Mouse (Mus musculus) kidney, adult 18-20 months (tissue): ENCODE measurements around the gene Tubg2.

Experiments
- DNase-seq: peaks from one replicate; pipeline ENCODE4 v3.0.0; 2021

Gene Tubg2

GRCm38 (mm10) chr11:101180846-101181740 is 25.4 kb downstream of the Tubg2 start:
- DNase-seq, result peak; percentile 68

DNA sequence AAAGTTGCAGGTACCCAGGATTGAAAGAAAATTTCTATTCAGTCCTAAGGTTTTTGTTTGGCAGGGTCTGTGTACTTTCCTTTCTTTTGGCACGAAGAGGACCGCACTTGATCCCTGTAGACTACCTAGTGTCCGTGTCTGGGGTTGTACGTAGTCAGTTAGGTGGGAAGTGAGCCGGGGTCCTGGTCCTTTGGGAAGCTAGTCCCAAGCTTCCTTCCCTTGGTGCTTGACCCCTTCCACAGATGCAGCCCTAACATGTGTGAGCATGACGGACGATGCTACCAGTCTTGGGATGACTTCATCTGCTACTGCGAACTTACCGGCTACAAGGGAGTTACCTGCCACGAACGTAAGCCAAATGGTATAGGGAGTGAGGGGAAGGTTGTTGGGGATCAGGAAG is 26.3 kb downstream of the Tubg2 start:
- no peak for DNase-seq

DNA sequence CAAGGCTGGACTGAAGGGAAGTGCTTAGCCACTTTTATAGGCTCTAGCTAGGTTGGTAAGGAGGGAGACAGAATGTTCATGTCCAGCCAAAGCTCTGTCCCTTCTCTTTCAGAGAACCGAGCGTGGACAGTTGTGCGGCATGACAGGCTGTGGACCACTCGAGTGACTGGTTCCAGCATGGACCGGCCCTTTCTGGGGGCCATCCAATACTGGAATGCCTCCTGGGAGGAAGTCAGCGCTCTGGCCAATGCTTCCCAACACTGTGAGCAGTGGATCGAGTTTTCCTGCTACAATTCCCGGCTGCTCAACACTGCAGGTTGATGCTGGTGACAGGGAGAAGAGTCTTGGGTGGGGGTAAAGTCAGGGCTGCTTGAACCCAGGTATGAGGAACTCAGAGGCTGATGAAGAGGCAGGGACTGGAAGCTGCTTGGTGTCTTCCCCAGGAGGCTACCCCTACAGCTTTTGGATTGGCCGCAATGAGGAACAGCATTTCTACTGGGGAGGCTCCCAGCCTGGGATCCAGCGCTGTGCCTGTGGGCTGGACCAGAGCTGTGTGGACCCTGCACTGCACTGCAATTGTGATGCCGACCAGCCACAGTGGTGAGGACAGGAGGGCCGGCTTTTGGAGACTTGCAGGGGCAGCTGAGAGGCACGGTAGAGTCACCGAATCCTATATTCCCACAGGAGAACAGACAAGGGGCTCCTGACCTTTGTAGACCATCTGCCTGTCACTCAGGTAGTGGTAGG is 27.2 kb downstream of the Tubg2 start:
- no peak for DNase-seq

DNA sequence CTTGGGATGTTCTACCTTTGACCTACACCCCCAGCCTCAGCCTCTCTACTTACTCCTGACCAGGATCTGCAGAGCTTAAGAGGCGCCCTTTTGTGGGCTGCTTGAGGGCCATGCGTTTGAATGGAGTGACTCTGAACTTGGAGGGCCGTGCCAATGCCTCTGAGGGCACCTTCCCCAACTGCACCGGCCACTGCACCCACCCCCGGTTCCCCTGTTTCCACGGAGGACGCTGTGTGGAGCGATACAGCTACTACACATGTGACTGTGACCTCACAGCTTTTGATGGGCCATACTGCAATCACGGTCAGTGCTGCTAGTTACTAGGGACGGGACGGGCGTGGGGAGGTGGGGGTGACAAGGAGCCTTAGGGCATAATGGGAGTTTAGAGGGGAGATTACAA is 29.3 kb downstream of the Tubg2 start:
- no peak for DNase-seq

GRCm38 (mm10) chr11:101185441-101185840 is 29.7 kb downstream of the Tubg2 start:
- no peak for DNase-seq

- DNase-seq, result no peak
These were observed 31.0 kb downstream of the Tubg2 start for GRCm38 (mm10) chr11:101186526-101187247.

GRCm38 (mm10) chr11:101187541-101187940 is 31.8 kb downstream of the Tubg2 start:
- DNase-seq, result no peak

DNA sequence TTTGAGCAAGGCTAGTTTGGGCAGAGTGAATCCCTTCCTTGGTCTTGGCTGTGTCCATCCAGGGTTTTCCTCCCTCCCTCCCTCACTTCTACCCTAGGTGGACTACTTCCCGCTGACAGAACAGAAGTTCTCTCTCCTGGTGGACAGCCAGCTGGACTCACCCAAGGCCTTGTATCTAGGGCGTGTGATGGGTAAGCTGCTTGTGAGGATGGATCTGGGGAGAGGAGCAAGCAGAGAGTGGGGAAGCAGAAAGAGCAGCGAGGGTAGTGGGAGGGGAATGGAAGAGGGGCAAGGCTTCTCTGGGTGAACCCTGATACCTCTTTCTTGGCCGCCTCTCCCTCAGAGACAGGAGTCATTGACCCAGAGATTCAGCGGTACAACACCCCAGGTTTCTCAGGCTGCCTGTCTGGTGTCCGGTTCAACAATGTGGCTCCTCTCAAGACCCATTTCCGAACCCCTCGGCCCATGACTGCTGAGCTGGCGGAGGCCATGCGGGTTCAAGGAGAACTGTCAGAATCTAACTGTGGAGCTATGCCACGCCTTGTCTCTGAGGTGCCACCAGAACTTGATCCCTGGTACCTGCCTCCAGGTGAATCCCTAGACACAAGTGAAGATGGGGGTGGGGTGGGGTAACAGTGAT is 32.6 kb downstream of the Tubg2 start:
- DNase-seq, result no peak

GRCm38 (mm10) chr11:101189495-101190180 is 33.9 kb downstream of the Tubg2 start:
- no peak for DNase-seq

DNA sequence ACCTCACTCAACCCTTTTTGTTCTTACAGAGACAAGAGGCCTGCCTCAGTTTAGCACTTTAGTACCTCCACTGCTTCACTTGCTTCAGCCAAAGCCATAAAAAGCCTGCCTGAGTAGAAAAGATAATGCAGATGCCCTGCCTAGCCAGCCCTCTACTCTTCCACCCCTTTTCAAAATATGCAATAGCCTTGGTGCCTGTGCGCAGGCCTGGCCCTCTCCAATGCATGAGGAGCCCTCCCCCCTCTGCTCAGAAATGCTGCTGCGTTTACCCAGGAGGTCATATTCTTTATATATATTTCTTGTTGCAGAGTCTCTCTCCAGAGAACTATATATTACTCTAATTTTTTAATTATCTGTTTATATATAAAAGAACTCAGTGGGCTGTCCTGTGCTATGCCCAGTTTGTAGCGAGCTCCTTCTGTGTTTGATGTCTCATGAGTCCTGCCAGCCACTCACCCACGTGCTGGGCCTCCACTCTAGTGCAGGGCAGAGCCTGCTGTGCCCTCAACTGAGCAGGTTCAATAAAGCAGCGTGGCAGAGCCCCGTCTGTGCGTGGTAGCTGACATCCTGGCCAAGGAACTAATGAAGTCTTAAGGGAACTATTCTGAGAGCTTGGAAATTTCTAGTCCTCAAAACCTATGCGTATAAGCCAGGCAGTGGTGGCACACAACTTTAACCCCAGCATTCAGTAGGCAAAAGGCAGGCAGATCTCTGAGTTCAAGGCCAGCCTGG is 34.6 kb downstream of the Tubg2 start:
- DNase-seq, result no peak

- DNase-seq, result no peak
These were observed 35.5 kb downstream of the Tubg2 start for GRCm38 (mm10) chr11:101190913-101191907.

DNA sequence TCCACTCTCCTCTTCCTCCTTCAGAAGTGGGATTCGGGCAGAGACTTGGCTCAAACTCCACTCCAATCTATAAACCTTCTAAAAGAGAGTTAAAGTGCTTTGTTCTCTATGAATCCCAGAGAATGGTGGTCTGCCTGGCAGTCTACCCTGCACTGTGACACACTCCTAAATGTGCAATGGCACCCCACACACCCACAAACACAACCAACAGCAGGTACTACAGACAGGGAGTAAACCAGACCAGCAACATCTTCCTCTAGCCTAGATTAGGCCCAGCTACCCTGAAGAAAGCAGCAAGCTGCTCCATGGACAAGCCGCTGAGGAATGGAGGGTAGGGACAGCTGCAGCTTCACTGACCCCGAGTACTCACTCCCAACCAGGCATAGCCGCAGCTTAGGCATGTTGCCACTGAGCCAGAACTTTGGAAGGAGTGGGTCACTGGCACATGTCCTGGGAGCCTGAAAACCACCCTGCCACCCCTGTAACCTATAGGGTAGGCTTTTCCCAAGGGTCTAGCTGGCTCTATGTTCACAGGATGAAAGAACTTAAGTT is 36.3 kb downstream of the Tubg2 start:
- DNase-seq, result no peak

- no peak for DNase-seq
These were observed 36.9 kb downstream of the Tubg2 start for GRCm38 (mm10) chr11:101192646-101193045.

DNA sequence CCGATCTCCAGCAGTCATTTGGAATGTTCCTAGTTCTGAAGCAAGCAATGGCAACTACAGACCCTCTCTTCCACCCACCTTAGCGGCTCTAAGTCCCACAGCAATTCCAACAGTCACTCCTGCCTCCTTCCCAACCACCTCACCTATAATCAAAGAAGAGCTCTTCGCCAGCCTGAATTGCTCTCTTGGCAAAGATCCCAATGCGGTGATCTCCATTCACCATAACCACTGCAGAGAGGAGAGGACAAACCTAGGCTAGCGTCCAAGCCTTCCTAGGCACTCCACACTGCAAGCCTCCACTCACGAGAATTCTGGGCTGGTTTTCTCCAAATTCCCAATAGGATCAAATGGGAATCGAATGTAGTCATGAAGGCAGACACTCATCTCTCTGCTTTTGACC is 37.4 kb downstream of the Tubg2 start:
- no peak for DNase-seq

DNA sequence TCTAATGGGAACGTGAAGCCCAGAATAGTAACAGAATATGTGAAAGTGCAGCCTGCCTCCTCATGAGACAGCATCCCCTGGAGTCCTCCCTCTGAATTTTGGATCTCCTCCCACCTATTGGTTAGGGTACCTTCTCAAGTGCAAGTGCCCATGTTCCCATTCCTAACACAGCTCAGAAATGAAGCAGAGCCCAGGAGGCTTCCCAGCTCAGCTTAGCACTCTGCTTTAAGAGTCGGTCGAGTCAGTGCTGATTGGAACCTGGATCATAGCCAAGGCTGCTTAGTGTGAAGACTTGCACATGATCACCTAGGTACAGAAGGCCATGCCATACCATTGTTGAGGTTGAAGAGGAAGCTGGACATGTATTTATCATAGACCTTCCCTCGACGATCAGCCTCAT is 38.4 kb downstream of the Tubg2 start:
- no peak for DNase-seq

DNA sequence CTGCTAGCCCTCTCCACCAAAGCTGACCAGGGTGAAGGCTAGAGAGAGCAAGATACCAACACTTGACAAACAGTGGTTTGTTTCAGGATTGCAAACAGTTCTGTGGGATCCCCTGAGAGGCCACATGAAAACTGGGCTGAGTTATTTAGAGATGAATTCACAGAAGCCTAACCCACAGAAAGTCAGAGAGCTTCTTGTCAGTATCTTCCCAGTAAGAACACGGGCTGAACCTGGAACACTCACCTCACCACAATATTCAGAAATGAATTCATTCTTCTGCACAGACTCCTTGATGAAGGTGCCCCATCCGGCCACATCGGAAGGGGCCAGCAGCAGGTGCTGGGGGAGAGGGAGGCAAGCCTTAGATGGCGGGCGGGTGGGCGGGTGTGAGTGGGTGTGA is 38.9 kb downstream of the Tubg2 start:
- no peak for DNase-seq

- DNase-seq, result no peak
These were observed 39.4 kb downstream of the Tubg2 start for GRCm38 (mm10) chr11:101195101-101195500.

GRCm38 (mm10) chr11:101195571-101195970 is 39.9 kb downstream of the Tubg2 start:
- DNase-seq, result no peak

DNA sequence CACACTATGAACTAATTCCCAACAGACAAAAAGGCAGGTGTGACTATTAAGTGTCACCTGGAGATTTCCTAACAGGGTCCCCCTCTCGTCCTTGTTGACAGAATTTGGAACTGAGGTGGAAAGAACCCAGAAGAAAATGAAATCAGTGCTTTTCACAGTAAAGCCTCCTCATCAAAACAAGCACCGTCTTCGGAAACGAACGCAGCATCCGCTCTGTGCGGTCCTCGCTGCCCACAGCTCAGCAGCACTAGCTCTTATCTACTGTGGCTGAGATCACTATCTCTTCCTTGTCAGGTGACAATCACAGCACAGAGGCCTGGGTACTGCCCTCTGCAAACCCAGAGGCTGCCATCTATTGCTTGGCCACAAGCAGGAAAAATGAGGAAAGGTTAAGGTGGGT is 40.5 kb downstream of the Tubg2 start:
- DNase-seq, result no peak

GRCm38 (mm10) chr11:101199555-101199954 is 43.8 kb downstream of the Tubg2 start:
- DNase-seq, result no peak
